Mouse (Mus musculus) lung, adult 2 months (tissue): ENCODE results near the gene Adgrl3. TPM values are rescaled to one million over a fixed set of nuclear protein-coding genes. Genes with fewer than 3 reads are reported as not detected.

ENCODE experiments used
- DNase-seq: peaks from one replicate; pipeline ENCODE4 v3.0.0; 2022
- H3K4me1 ChIP-seq: fragments of 200-500 bp; 2 replicates; pipeline ENCODE4 v1.6.1; 2011; ENCODE audit warnings: low read length; ENCODE audit not compliant: control insufficient read depth, insufficient read depth
- H3K4me3 ChIP-seq: fragments of 200-500 bp; replicated peaks from 2 replicates; pipeline ENCODE3; 2011; ENCODE audit warnings: low read depth, mild to moderate bottlenecking, control low read depth, low read length; ENCODE audit errors: extremely low read depth
- CTCF ChIP-seq: fragments of 200-500 bp; IDR thresholded peaks from 2 replicates; pipeline ENCODE4 v1.5.1; 2011; ENCODE audit warnings: mild to moderate bottlenecking, low read length, control low read depth; ENCODE audit not compliant: insufficient read depth
- POLR2A ChIP-seq: fragments of 200-500 bp; IDR thresholded peaks from 2 replicates; pipeline ENCODE4 v1.6.1; 2011; ENCODE audit warnings: low read depth, mild to moderate bottlenecking, control low read depth, low read length, borderline replicate concordance; ENCODE audit errors: extremely low read depth
- WGBS: fragments of 180-500 bp; shearing (Covaris S2); methylation state at CpG from one replicate; pipeline ENCODE4 v1.1.7; 2018; 5-methylcytosine and 5-hydroxymethylcytosine counted together
- polyA plus RNA-seq: library from polyadenylated mRNA; depleted of rRNA; stranded (reverse); fragments of >200 nt; gene quantifications from 2 replicates; pipeline ENCODE4 v1.2.3, GENCODE M21; 2012

Adgrl3 gene
- polyA plus RNA-seq, 1 experiment, result 22.5 TPM

- no peak for TF ChIP-seq POLR2A
- TF ChIP-seq CTCF, result no peak
- WGBS, result 49% methylated on average over 4 of the region's 4 CpGs
- no peak for DNase-seq
These were observed 666.9 kb downstream of the Adgrl3 start for GRCm38 (mm10) chr5:81686845-81687244.

GRCm38 (mm10) chr5:81729620-81730019 is 709.7 kb downstream of the Adgrl3 start:
- Histone ChIP-seq H3K4me1 (no peaks in the 10 kb centered on the region), H3K4me3 (no peak overlapping the region)
- TF ChIP-seq POLR2A (no peak), CTCF (no peak)
- no peak for DNase-seq
- 58% methylated on average over 3 of the region's 3 CpGs for WGBS

More at GRCm38 (mm10) chr5:81686845-81687244, 666.9 kb downstream of the Adgrl3 start:
- Histone ChIP-seq H3K4me3 (no peak overlapping the region), H3K4me1 (no peaks in the 10 kb centered on the region; the same call in 1 of the 2 replicates)

GRCm38 (mm10) chr5:81736008-81736407 is 716.1 kb downstream of the Adgrl3 start:
- WGBS, result 72% methylated on average over 3 of the region's 3 CpGs
- TF ChIP-seq CTCF (no peak), POLR2A (no peak)
- Histone ChIP-seq H3K4me1 (no peaks in the 10 kb centered on the region), H3K4me3 (no peak overlapping the region)
- no peak for DNase-seq

GRCm38 (mm10) chr5:81738286-81739032 is 718.5 kb downstream of the Adgrl3 start:
- TF ChIP-seq POLR2A (no peak), CTCF (no peak)
- 62% methylated on average over 3 of the region's 3 CpGs for WGBS
- DNase-seq, result no peak
- H3K4me1 ChIP-seq, result no peaks in the 10 kb centered on the region
- H3K4me3 ChIP-seq, result no peak overlapping the region

GRCm38 (mm10) chr5:81752426-81752825 is 732.5 kb downstream of the Adgrl3 start:
- no peak for DNase-seq
- WGBS, result 94% methylated on average over 3 of the region's 3 CpGs
- Histone ChIP-seq H3K4me1 (no peaks in the 10 kb centered on the region), H3K4me3 (no peak overlapping the region)
- no peak for TF ChIP-seq POLR2A
- no peak for TF ChIP-seq CTCF

GRCm38 (mm10) chr5:81755711-81756110 is 735.8 kb downstream of the Adgrl3 start:
- 91% methylated on average over 2 of the region's 2 CpGs for WGBS

GRCm38 (mm10) chr5:81757093-81757725 is 737.3 kb downstream of the Adgrl3 start:
- WGBS, result 83% methylated on average over 7 of the region's 7 CpGs
- no peak for DNase-seq
- Histone ChIP-seq H3K4me3 (no peak overlapping the region), H3K4me1 (no peaks in the 10 kb centered on the region)
- TF ChIP-seq POLR2A (no peak), CTCF (no peak)

More at GRCm38 (mm10) chr5:81755711-81756110, 735.8 kb downstream of the Adgrl3 start:
- TF ChIP-seq CTCF (no peak), POLR2A (no peak)
- Histone ChIP-seq H3K4me1 (no peaks in the 10 kb centered on the region), H3K4me3 (no peak overlapping the region)
- no peak for DNase-seq

- DNase-seq, result no peak
- Histone ChIP-seq H3K4me1 (no peaks in the 10 kb centered on the region), H3K4me3 (no peak overlapping the region)
- no peak for TF ChIP-seq POLR2A
- TF ChIP-seq CTCF, result no peak
- WGBS, result 89% methylated on average over 5 of the region's 5 CpGs
These were observed 756.3 kb downstream of the Adgrl3 start for GRCm38 (mm10) chr5:81776234-81776633.

GRCm38 (mm10) chr5:81776746-81777145 is 756.8 kb downstream of the Adgrl3 start:
- Histone ChIP-seq H3K4me1 (no peaks in the 10 kb centered on the region), H3K4me3 (no peak overlapping the region)
- DNase-seq, result no peak
- TF ChIP-seq CTCF (no peak), POLR2A (no peak)
- WGBS, result 81% methylated on average over 5 of the region's 5 CpGs

- WGBS, result 36% methylated on average over 8 of the region's 8 CpGs
- TF ChIP-seq CTCF, result no peak
- TF ChIP-seq POLR2A, result no peak
- no peak for DNase-seq
- peaks cover 3% of the 10 kb centered on the region for H3K4me1 ChIP-seq
- H3K4me3 ChIP-seq, result no peak overlapping the region
These were observed 764.8 kb downstream of the Adgrl3 start for GRCm38 (mm10) chr5:81784770-81785169.
